Comparison of ENCODE assay signal across 12 mouse cellular contexts in the genomic region with DNA sequence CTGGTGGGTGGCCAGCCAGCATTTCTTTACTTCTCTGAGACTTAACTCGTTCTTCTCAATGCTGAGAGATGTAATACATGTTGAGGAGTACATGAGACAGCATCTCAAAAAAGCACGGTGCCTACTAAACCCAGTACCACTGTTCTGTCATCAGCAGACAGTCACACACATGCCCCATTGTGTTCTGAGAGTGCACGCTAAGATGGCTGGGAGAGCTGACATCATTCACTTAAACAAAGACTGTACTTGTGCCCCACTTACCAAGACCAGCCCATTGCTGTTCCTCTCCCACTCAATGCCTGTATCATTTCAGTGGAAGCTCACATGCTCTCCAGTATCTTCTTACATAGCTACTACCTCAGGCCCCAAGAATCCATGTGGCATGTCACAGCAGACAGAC.
DNase-seq lines count a peak whose midpoint lies in the region; ATAC-seq and TF ChIP-seq lines count a peak whose summit lies in the region.
"Had no signal": no experiment of that assay in that cellular context is flagged by ENCODE, and none has a peak within 500 bp of the region (broad histone marks: within the 10 kb centered on the region; RNA-seq: fewer than 3 reads in every experiment).

No protein-coding gene starts in this region.

- peak overlapping the region; percentile 29; the same call in 1 of the 2 replicates for H3K27ac ChIP-seq in cortical plate, adult 2 months (ENCODE audit: insufficient read depth, low read length)
- H3K27ac ChIP-seq in hindbrain, embryonic 10.5 days, result peak overlapping the region; percentile 62
- H3K27ac ChIP-seq in midbrain, embryonic 13.5 days, result 0 out of 2 replicates have a peak overlapping the region, but pooled peaks have one; percentile 31
- H3K27ac ChIP-seq in liver, embryonic 12.5 days, result no peak overlapping the region

- DNase-seq in layer of hippocampus, adult 11-12 months (ENCODE audit: low spot score), result peak; percentile 42
- no peak for DNase-seq in layer of hippocampus, postnatal 14 days (ENCODE audit: low spot score in 2 of 2)
- no peak for DNase-seq in hindbrain, embryonic 10.5 days (ENCODE audit: low spot score)
- no peak for DNase-seq in thymus, postnatal 10 days (ENCODE audit: low spot score in 2 of 2)
- no peak for DNase-seq in natural killer cell, adult 2 months (ENCODE audit: low spot score in 2 of 2)
- DNase-seq: gastrocnemius, postnatal 10 days; heart, postnatal 36 days; liver, postnatal 0 days had no signal

- no peak for TF ChIP-seq POLR2A in cortical plate, adult 2 months (IDR thresholded peaks at IDR 0.05; ENCODE audit: extremely low read depth, insufficient read depth, low read length)

- peak; percentile 57 for ATAC-seq in midbrain, embryonic 13.5 days
- ATAC-seq in liver, embryonic 12.5 days, result no peak
- ATAC-seq: CD4-positive, CD25-positive, alpha-beta regulatory T cell, adult 4 months; liver, postnatal 0 days had no signal

- no peaks in the 10 kb centered on the region for H3K4me1 ChIP-seq in cortical plate, adult 2 months (ENCODE audit: control insufficient read depth, insufficient read depth, low read length)
- H3K4me1 ChIP-seq in hindbrain, embryonic 10.5 days (replicated peaks), result peaks cover 13% of the 10 kb centered on the region
- H3K4me1 ChIP-seq in midbrain, embryonic 13.5 days (replicated peaks), result peaks cover 17% of the 10 kb centered on the region
- no peaks in the 10 kb centered on the region for H3K4me1 ChIP-seq in liver, embryonic 12.5 days

- TF ChIP-seq CTCF in cortical plate, adult 2 months (IDR thresholded peaks at IDR 0.05; ENCODE audit: extremely low read depth, insufficient read depth, low read length), result no peak

- H3K4me3 ChIP-seq in cortical plate, adult 2 months (ENCODE audit: insufficient read depth, low read length), result no peak overlapping the region
- H3K4me3 ChIP-seq in hindbrain, embryonic 10.5 days, result no peak overlapping the region
- H3K4me3 ChIP-seq in midbrain, embryonic 13.5 days (replicated peaks), result no peak overlapping the region
- H3K4me3 ChIP-seq in liver, embryonic 12.5 days, result no peak overlapping the region

- H3K9ac ChIP-seq in midbrain, embryonic 13.5 days (replicated peaks), result no peak overlapping the region
- no peak overlapping the region for H3K9ac ChIP-seq in liver, embryonic 12.5 days
- H3K9ac ChIP-seq: liver, postnatal 0 days had no signal

- WGBS in hindbrain, embryonic 10.5 days, result 66% methylated on average over 3 of the region's 3 CpGs
- WGBS in midbrain, embryonic 13.5 days, result 52% methylated on average over 3 of the region's 3 CpGs
- WGBS in liver, embryonic 12.5 days (ENCODE audit: insufficient replicate concordance), result 48% methylated on average over 3 of the region's 3 CpGs

- H3K36me3 ChIP-seq in hindbrain, embryonic 10.5 days, result no peaks in the 10 kb centered on the region
- H3K36me3 ChIP-seq in midbrain, embryonic 13.5 days, result no peaks in the 10 kb centered on the region
- no peaks in the 10 kb centered on the region for H3K36me3 ChIP-seq in liver, embryonic 12.5 days

- peaks cover 17% of the 10 kb centered on the region; the same call in 1 of the 2 replicates for H3K9me3 ChIP-seq in hindbrain, embryonic 10.5 days
- H3K9me3 ChIP-seq in midbrain, embryonic 13.5 days, result peaks cover 5% of the 10 kb centered on the region; the same call in 1 of the 2 replicates
- H3K9me3 ChIP-seq in liver, embryonic 12.5 days (replicated peaks), result no peaks in the 10 kb centered on the region

- no peak overlapping the region for H3K4me2 ChIP-seq in midbrain, embryonic 13.5 days (replicated peaks)
- no peak overlapping the region for H3K4me2 ChIP-seq in liver, embryonic 12.5 days

- H3K27me3 ChIP-seq in hindbrain, embryonic 10.5 days (ENCODE audit: insufficient read depth, poor library complexity, severe bottlenecking), result no peaks in the 10 kb centered on the region
- no peaks in the 10 kb centered on the region for H3K27me3 ChIP-seq in midbrain, embryonic 13.5 days
- no peaks in the 10 kb centered on the region for H3K27me3 ChIP-seq in liver, embryonic 12.5 days (replicated peaks)
